Mouse (Mus musculus) common myeloid progenitor, adult 5-6 weeks (primary cell): ENCODE measurements around the gene Rpl18a. TPM values are rescaled to one million over a fixed set of nuclear protein-coding genes. Genes with fewer than 3 reads are reported as not detected.

Source experiments
- ATAC-seq: replicated peaks from 2 replicates; pipeline ENCODE4 v1.8.0; 2016; ENCODE audit warnings: low read depth, mild to moderate bottlenecking, moderate TSS enrichment, inconsistent platforms; ENCODE audit not compliant: poor library complexity, severe bottlenecking
- total RNA-seq: library from RNA; stranded (forward); fragments of 200-1000, 187-1606 nt; gene quantifications from 2 replicates; pipeline ENCODE4 v1.2.3, GENCODE M21; 2017

Rpl18a gene
- total RNA-seq, 1 experiment from 2014 or later: 2,479 TPM

- ATAC-seq: no peak
Measured at GRCm38 (mm10) chr8:70863956-70864711, 33.1 kb downstream of the Rpl18a start.

GRCm38 (mm10) chr8:70862824-70863641, 34.2 kb downstream of the Rpl18a start, which contains the start of gene Kcnn1:
TSS of gene Kcnn1 (minus strand) at chr8:70863258.
- ATAC-seq: 0 out of 2 replicates have a peak, but pooled peaks have one; percentile 19

DNA sequence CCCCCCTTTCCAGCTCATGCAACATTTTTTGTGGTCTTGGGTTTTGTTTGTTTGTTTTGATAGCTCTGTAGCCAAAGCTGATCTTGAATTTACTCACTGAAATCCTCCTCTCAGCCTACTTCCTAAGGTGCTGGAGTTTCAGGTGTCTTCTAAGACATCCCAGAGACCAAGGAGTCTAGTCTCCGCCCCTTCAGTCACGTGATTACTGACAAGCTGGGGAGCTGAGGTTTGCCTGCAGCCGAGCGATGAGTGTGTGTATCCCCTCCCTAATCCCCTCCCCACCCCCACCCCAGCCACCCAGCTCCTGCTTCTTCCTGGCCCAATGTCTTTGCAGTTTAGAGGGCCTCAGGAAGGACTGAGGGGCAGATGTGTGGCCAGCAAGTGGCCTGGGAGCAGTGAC, 39.7 kb downstream of the Rpl18a start:
- ATAC-seq: no peak

DNA sequence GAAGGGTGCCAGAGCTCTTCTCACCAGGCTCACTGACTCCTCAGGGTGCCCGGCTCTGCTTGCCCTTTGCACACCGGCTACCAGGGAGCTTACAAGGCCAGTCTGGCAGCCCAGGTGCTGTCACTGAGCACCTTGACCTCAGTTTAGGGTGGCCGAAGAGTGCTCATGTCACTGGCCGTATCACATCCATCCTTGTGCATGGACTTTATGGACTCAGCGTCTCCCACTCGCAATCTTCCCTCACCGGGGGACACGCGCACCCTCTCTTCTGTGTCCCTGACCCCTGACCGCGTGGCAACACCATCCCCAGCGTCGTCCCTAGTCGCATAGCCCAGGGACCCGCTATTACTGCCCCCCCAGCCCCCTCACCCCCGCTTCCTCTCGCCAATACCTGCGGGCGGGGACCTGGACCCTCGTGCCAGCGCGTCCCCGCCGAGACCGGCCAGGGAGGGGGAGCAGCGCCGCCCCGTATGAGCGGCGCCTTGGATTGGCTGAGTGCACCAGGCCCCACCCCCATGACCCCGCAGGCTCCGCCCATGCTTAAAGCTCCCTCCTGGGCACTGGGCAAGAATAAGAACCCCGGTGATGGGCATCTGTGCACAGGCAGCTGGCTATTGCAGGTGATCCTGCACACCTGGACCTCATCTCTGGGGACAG, 40.5 kb downstream of the Rpl18a start:
- peak; percentile 51 for ATAC-seq

GRCm38 (mm10) chr8:70856028-70856427, 41.2 kb downstream of the Rpl18a start:
- no peak for ATAC-seq

- ATAC-seq: peak; percentile 91
Measured at GRCm38 (mm10) chr8:70853863-70854262, 43.3 kb downstream of the Rpl18a start.

DNA sequence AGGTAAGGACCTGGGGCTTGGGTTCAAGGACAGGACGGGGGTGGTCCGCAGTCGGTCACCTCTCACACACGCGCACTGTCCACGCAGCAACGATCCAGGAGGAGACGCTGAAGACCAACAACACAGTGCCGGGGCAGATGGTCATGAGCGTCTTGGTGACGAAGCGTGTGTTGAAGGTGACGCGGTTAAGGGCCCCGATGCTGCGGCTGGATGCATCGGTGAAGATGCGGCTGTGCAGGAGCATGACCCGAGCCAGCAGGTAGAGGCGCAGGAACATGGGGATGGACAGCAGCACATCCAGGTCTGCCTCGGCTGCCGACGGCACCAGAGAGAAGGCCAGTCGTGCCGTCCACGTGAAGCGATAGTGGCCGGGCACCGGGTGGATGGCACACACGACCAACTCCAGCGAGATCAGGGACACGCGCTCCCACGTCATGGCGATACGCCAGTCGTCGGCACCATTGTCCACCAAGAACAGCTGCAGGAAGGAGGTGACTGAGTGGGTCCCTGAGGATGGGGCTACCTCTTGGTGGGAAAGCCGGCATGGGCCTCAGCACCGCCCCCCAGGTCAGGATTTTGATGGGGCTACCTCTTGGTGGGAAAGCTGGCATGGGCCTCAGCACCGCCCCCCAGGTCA, 44.5 kb downstream of the Rpl18a start:
- ATAC-seq: no peak

- no peak for ATAC-seq
Measured at GRCm38 (mm10) chr8:70851837-70852236, 45.4 kb downstream of the Rpl18a start.

GRCm38 (mm10) chr8:70850947-70851346, 46.3 kb downstream of the Rpl18a start:
- ATAC-seq: no peak

DNA sequence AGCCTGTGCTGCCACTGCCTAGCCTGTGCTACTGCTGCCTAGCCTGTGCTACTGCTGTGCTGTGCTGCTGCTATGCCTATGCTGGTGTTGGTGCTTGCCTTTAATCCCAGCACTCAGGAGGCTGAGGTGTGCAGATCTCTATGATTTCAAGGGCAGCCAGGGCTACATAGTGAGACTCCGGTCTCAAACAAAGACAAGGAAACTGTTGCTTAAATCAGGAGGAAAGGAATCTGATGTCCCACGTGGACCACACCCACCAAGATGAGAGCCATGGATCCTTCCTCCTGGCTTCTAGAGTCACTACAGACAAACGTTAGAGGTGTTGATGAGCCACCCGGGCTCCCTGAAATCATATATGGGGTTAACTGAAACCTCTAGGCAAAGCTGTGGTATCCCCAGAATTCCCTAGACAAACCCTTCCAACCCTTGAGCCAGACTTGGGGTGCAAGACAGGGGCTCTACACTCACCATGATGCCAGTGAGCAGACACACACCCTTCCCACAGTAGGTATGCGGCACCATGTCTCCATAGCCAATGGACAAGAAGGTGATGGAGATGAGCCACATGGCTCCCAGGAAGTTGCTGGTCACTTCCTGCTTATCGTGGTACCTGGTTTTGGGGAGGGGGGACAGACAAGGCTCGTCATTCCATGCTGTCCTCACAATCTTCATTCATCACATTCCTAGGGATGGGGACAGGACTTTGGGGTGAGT, 46.9 kb downstream of the Rpl18a start:
- no peak for ATAC-seq

GRCm38 (mm10) chr8:70849333-70849990, 47.8 kb downstream of the Rpl18a start:
- ATAC-seq: no peak

DNA sequence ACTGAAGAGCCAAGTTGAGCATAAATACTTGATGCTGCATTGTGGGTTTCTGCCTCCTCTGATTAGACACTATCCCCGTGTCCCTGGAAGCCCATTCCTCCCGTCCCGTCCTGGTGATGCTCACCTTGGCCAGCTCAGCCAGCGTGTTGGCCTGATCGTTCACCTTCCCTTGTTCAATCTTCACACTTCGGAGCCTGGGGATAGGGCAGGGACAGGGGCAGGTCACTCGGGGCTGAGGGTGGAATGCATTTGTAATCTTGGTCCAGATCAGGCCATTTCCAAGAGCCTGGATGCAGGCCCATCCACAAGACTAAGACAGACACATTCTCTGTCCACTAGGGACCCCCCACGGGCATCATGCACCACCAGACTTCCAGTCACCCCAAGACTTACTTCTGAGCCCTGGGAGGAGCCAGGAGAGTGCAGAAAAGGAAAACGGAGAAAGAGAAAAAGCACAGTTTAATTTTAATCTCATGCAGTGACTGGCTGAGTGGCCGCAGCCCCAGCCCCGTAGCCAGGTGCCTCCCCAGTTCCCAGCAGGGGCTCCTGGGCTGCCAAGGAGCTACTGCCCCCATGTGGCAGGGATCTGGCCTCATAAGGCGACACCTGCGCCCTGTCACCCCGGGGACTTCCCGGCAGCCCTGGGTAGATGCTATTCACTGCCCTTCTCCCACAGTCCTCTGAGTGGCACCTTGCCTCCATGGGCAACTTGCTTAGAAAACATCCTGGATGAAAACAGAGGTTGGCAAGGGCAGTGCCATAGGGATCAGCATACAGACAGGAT, 50.6 kb downstream of the Rpl18a start:
- ATAC-seq: no peak

DNA sequence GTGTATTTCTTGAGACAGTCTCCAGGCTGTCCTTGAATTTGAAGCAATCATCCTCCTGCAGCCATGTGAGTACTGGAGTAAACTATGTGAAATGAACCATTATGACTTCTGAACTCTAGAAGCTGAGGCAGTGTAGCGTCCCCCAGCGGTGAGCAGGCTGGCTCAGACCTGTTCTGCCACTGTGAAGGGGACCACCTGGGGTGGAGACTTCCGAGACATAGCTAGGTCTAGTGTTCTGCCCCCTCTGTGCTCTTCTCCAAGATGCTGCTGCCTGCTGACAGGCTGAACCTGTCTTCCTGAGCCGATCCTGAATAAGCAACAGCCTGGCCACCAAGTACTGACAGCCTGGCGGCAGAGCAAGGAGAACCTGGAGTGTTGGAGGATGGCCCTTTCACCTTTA, 52.1 kb downstream of the Rpl18a start:
- no peak for ATAC-seq

Other genes with a start within 250 kb of the Rpl18a start
- gene Pgpep1, start 237.0 kb downstream of the Rpl18a start, total RNA-seq: 3.2 and 3.6 TPM in 2 replicates
- gene Lsm4, start 224.2 kb downstream of the Rpl18a start, total RNA-seq: 129 and 163 TPM in 2 replicates
- 54.4 and 58.2 TPM in 2 replicates for gene Jund, start 198.5 kb downstream of the Rpl18a start, total RNA-seq
- 0.05 TPM in 1 of 2 replicates, not detected in the other for gene Iqcn, start 194.0 kb downstream of the Rpl18a start, total RNA-seq
- gene Gm3336, start 178.9 kb downstream of the Rpl18a start, total RNA-seq: not detected in 2 replicates
- 0.09 TPM in 1 of 2 replicates, not detected in the other for gene Pde4c, start 173.7 kb downstream of the Rpl18a start, total RNA-seq
- gene Rab3a, start 142.7 kb downstream of the Rpl18a start, total RNA-seq: 1.5 and 4.2 TPM in 2 replicates
- 10.6 and 11.7 TPM in 2 replicates for gene Mpv17l2, start 136.5 kb downstream of the Rpl18a start, total RNA-seq
- gene Pik3r2, start 120.7 kb downstream of the Rpl18a start, total RNA-seq: 19.8 and 23.7 TPM in 2 replicates
- 21.7 and 22.2 TPM in 2 replicates for gene Mast3, start 92.4 kb downstream of the Rpl18a start, total RNA-seq
- gene Il12rb1, start 89.0 kb downstream of the Rpl18a start, total RNA-seq: 1.6 and 3.5 TPM in 2 replicates
- gene Arrdc2, start 57.7 kb downstream of the Rpl18a start, total RNA-seq: 7.3 and 19.9 TPM in 2 replicates
- 0.18 and 1.3 TPM in 2 replicates for gene Kcnn1, start 34.2 kb downstream of the Rpl18a start, total RNA-seq
- gene Ccdc124, start 23.5 kb downstream of the Rpl18a start, total RNA-seq: 28.6 and 40.6 TPM in 2 replicates
- 0.10 and 0.14 TPM in 2 replicates for gene Slc5a5, start 4.7 kb downstream of the Rpl18a start, total RNA-seq
- 14.0 and 15.0 TPM in 2 replicates for gene Map1s, start 8.5 kb upstream of the Rpl18a start, total RNA-seq